Mouse (Mus musculus) cerebellum, adult (tissue): ENCODE measurements around the gene Cym.
A peak's percentile ranks its signal among the peaks of the same experiment; 100 is the strongest.

ENCODE experiments used
- ATAC-seq: cut with Nextera tagmentation; 2 replicates; pipeline ENCODE4 v1.9.2; 2017; ENCODE audit warnings: mild to moderate bottlenecking, moderate library complexity, mixed read lengths; ENCODE audit not compliant: insufficient number of reproducible peaks, low FRiP score, low TSS enrichment

The Cym gene

GRCm38 (mm10) chr3:107229221-107229620, 7.7 kb upstream of the Cym start:
- ATAC-seq: no peak

GRCm38 (mm10) chr3:107225820-107226219, 4.3 kb upstream of the Cym start:
- ATAC-seq: no peak

GRCm38 (mm10) chr3:107223230-107223629, 1.7 kb upstream of the Cym start:
- no peak for ATAC-seq

- ATAC-seq: no peak
These were observed 3.0 kb downstream of the Cym start for GRCm38 (mm10) chr3:107218572-107218971.

GRCm38 (mm10) chr3:107217101-107217480, 4.4 kb downstream of the Cym start:
- no peak for ATAC-seq

GRCm38 (mm10) chr3:107216400-107217100, 5.0 kb downstream of the Cym start:
- no peak for ATAC-seq

- no peak for ATAC-seq
These were observed 6.9 kb downstream of the Cym start for GRCm38 (mm10) chr3:107214606-107215005.

- ATAC-seq: no peak
These were observed 13.8 kb downstream of the Cym start for GRCm38 (mm10) chr3:107207625-107208253.

GRCm38 (mm10) chr3:107206490-107207150, 14.9 kb downstream of the Cym start:
- no peak for ATAC-seq

GRCm38 (mm10) chr3:107205994-107206393, 15.5 kb downstream of the Cym start:
- peak; percentile 41; the same call in 1 of the 2 replicates for ATAC-seq

GRCm38 (mm10) chr3:107205170-107205569, 16.4 kb downstream of the Cym start:
- no peak for ATAC-seq

GRCm38 (mm10) chr3:107204413-107204812, 17.1 kb downstream of the Cym start:
- no peak for ATAC-seq

- ATAC-seq: no peak
These were observed 20.0 kb downstream of the Cym start for GRCm38 (mm10) chr3:107201310-107202180.

GRCm38 (mm10) chr3:107188226-107188899, 33.2 kb downstream of the Cym start:
- peak; percentile 71 for ATAC-seq

- ATAC-seq: no peak
These were observed 34.5 kb downstream of the Cym start for GRCm38 (mm10) chr3:107187022-107187421.

GRCm38 (mm10) chr3:107185597-107185996, 35.9 kb downstream of the Cym start:
- ATAC-seq: no peak

GRCm38 (mm10) chr3:107183178-107183577, 38.4 kb downstream of the Cym start:
- no peak for ATAC-seq

- no peak for ATAC-seq
These were observed 38.8 kb downstream of the Cym start, which contains the start of gene Kcna10 for GRCm38 (mm10) chr3:107182756-107183155. Gene Kcna10, plus strand, starts transcription at chr3:107183056.

- ATAC-seq: no peak
These were observed 40.7 kb downstream of the Cym start for GRCm38 (mm10) chr3:107180860-107181259.

GRCm38 (mm10) chr3:107176501-107176900, 45.0 kb downstream of the Cym start:
- ATAC-seq: peak; percentile 57; the same call in 1 of the 2 replicates
